ENCODE assay signal across 21 mouse cellular contexts in the genomic region with DNA sequence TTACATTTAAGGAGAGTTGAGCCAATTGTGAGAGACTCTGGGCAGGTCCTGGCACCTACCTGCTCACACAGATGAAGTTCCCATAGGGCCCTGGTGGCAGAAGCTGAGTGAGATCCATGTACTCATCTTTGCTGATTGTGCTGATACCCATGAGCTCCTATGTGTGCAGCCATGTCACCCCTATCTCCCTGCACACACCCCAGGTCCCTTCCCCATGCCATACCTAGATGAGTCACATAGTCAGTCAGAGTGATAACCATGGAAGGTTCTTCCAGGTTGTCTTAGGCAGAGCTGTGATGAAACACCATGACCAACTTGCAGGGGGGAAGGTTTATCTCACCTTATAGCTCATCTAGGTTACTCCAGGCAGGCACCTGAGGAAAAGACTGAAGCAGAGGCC.
DNase-seq lines count a peak whose midpoint lies in the region; ATAC-seq and TF ChIP-seq lines count a peak whose summit lies in the region.
"Had no signal": no experiment of that assay in that cellular context is flagged by ENCODE, and none has a peak within 500 bp of the region (broad histone marks: within the 10 kb centered on the region; RNA-seq: fewer than 3 reads in every experiment).

No protein-coding gene starts in this region.

- H3K4me2 ChIP-seq in midbrain, embryonic 16.5 days (ENCODE audit: low read length): no peak overlapping the region
- peak overlapping the region; percentile 71 for H3K4me2 ChIP-seq in liver, embryonic 13.5 days
- H3K4me2 ChIP-seq: lung, embryonic 14.5 days; neural tube, embryonic 13.5 days had no signal

- no peak for ATAC-seq in midbrain, embryonic 16.5 days
- ATAC-seq in liver, embryonic 13.5 days (ENCODE audit: low read depth): peak; percentile 84
- ATAC-seq: hindbrain, postnatal 0 days had no signal

- H3K4me1 ChIP-seq in heart, adult 2 months (ENCODE audit: control insufficient read depth, insufficient read depth, low read length): peaks cover 14% of the 10 kb centered on the region; the same call in 1 of the 2 replicates
- H3K4me1 ChIP-seq in midbrain, embryonic 10.5 days: peaks cover 28% of the 10 kb centered on the region
- H3K4me1 ChIP-seq in midbrain, embryonic 16.5 days (ENCODE audit: control insufficient read depth, insufficient read depth, low read length): peaks cover 4% of the 10 kb centered on the region; the same call in 1 of the 2 replicates
- peaks cover 59% of the 10 kb centered on the region for H3K4me1 ChIP-seq in liver, embryonic 13.5 days (replicated peaks)

- no peak for DNase-seq in heart, adult 2 months
- DNase-seq in heart, adult 11 months: no peak
- no peak for DNase-seq in midbrain, embryonic 10.5 days (ENCODE audit: low spot score)
- DNase-seq in c-Kit-positive CD71-positive TER-119-positive erythroid progenitor cells, embryonic 14.5 days (ENCODE audit: low spot score): peak; percentile 47
- peak; percentile 26 for DNase-seq in liver, embryonic 13.5 days
- DNase-seq in thymus, postnatal 36 days: no peak
- DNase-seq in right cerebral cortex, postnatal 10 days (ENCODE audit: low spot score in 2 of 2): no peak
- DNase-seq: adrenal gland, adult 2 months; cerebellum, adult 11-12 months; gastrocnemius, postnatal 10 days; heart, postnatal 14 days; lung, embryonic 14.5 days; right cerebral cortex, postnatal 14 days had no signal

- no peaks in the 10 kb centered on the region for H3K36me3 ChIP-seq in heart, adult 2 months (ENCODE audit: control insufficient read depth, insufficient read depth, low read length)
- H3K36me3 ChIP-seq in midbrain, embryonic 10.5 days: no peaks in the 10 kb centered on the region
- H3K36me3 ChIP-seq in midbrain, embryonic 16.5 days (ENCODE audit: control insufficient read depth, insufficient read depth, low read length): no peaks in the 10 kb centered on the region
- no peaks in the 10 kb centered on the region for H3K36me3 ChIP-seq in liver, embryonic 13.5 days
- H3K36me3 ChIP-seq: embryonic facial prominence, embryonic 10.5 days had no signal

- no peaks in the 10 kb centered on the region for H3K79me2 ChIP-seq in heart, adult 2 months (replicated peaks; ENCODE audit: control insufficient read depth, insufficient read depth, low read length)

- H3K27me3 ChIP-seq in heart, adult 2 months (ENCODE audit: control insufficient read depth, insufficient read depth, low read length): no peaks in the 10 kb centered on the region
- no peaks in the 10 kb centered on the region for H3K27me3 ChIP-seq in midbrain, embryonic 10.5 days (ENCODE audit: low read depth, poor library complexity, severe bottlenecking)
- no peaks in the 10 kb centered on the region for H3K27me3 ChIP-seq in midbrain, embryonic 16.5 days (ENCODE audit: control insufficient read depth, insufficient read depth, low read depth, low read length)
- peaks cover 10% of the 10 kb centered on the region; the same call in 1 of the 2 replicates for H3K27me3 ChIP-seq in liver, embryonic 13.5 days
- H3K27me3 ChIP-seq: neural tube, embryonic 13.5 days had no signal

- TF ChIP-seq EP300 in heart, adult 2 months (IDR thresholded peaks at IDR 0.05; ENCODE audit: insufficient read depth, low read depth, low read length): no peak

- no peak for TF ChIP-seq CTCF in heart, adult 2 months (IDR thresholded peaks at IDR 0.05)

- H3K27ac ChIP-seq in heart, adult 2 months: peak overlapping the region; percentile 20
- H3K27ac ChIP-seq in midbrain, embryonic 10.5 days (replicated peaks): peak overlapping the region; percentile 33; the same call in 1 of the 2 replicates
- no peak overlapping the region for H3K27ac ChIP-seq in midbrain, embryonic 16.5 days (ENCODE audit: low read length)
- H3K27ac ChIP-seq in liver, embryonic 13.5 days: peak overlapping the region; percentile 90
- H3K27ac ChIP-seq: embryonic facial prominence, embryonic 10.5 days; hindbrain, postnatal 0 days; kidney, postnatal 0 days; layer of hippocampus, adult 2 months; left cerebral cortex, adult 2 months; macrophage; neural tube, embryonic 13.5 days had no signal

- H3K9me3 ChIP-seq in midbrain, embryonic 10.5 days (replicated peaks): no peaks in the 10 kb centered on the region
- no peaks in the 10 kb centered on the region for H3K9me3 ChIP-seq in midbrain, embryonic 16.5 days (replicated peaks; ENCODE audit: control insufficient read depth, low read length, poor library complexity, severe bottlenecking)
- no peaks in the 10 kb centered on the region for H3K9me3 ChIP-seq in liver, embryonic 13.5 days (replicated peaks)
- H3K9me3 ChIP-seq: embryonic facial prominence, embryonic 10.5 days; neural tube, embryonic 13.5 days had no signal

- intact Hi-C loops in heart, adult 2 months (cut with DNase I): no loop called here

- no peak overlapping the region for H3K4me3 ChIP-seq in heart, adult 2 months
- no peak overlapping the region for H3K4me3 ChIP-seq in midbrain, embryonic 10.5 days
- no peak overlapping the region for H3K4me3 ChIP-seq in midbrain, embryonic 16.5 days (ENCODE audit: low read depth, low read length)
- H3K4me3 ChIP-seq in liver, embryonic 13.5 days (replicated peaks): no peak overlapping the region
- H3K4me3 ChIP-seq: embryonic facial prominence, embryonic 10.5 days; layer of hippocampus, adult 2 months; left cerebral cortex, adult 2 months; neural tube, embryonic 13.5 days had no signal

- no peak for TF ChIP-seq POLR2A in heart, adult 2 months (IDR thresholded peaks at IDR 0.05; ENCODE audit: insufficient read depth, low read depth, low read length)

- no peak overlapping the region for H3K9ac ChIP-seq in heart, adult 2 months (ENCODE audit: low read depth, low read length)
- H3K9ac ChIP-seq in midbrain, embryonic 16.5 days (ENCODE audit: low read depth, low read length): no peak overlapping the region
- peak overlapping the region; percentile 64 for H3K9ac ChIP-seq in liver, embryonic 13.5 days
- H3K9ac ChIP-seq: lung, embryonic 14.5 days; neural tube, embryonic 13.5 days had no signal

Comparison
In these comparisons a context has a peak if more than half of its experiments do, and no peak if none do; other contexts are left out.
1. DNase-seq: peak in c-Kit-positive CD71-positive TER-119-positive erythroid progenitor cells, embryonic 14.5 days (single experiment) and liver, embryonic 13.5 days (single experiment); none in heart, adult 2 months (0 of 2), heart, adult 11 months (single experiment), midbrain, embryonic 10.5 days (single experiment), thymus, postnatal 36 days (0 of 2) and right cerebral cortex, postnatal 10 days (0 of 2).